Mouse (Mus musculus): ENCODE measurements around the gene Gm5965.
A peak's percentile ranks its signal among the peaks of the same experiment; 100 is the strongest.
"Not testable (repeated sequence)": the region's sequence is repeated elsewhere in the genome, so short reads cannot be mapped to it uniquely, and the experiment has no call there.

Gene Gm5965

GRCm38 (mm10) chr16:88777596-88777995 is at the start of gene Gm5965:
Gm5965 (plus strand) TSS chr16:88777896.
- DNase-seq = no peak

GRCm38 (mm10) chr16:88728812-88729275 is 48.9 kb upstream of the Gm5965 start, which contains the start of gene Krtap13-1:
Krtap13-1 (plus strand) TSS chr16:88728862.
- DNase-seq = peak; percentile 6

- no peak for DNase-seq
Measured at GRCm38 (mm10) chr16:88735391-88735790, 42.3 kb upstream of the Gm5965 start.

- DNase-seq = no peak
Measured at GRCm38 (mm10) chr16:88744750-88745340, 32.9 kb upstream of the Gm5965 start.

GRCm38 (mm10) chr16:88747943-88748342 is 29.8 kb upstream of the Gm5965 start:
- no peak for DNase-seq

- not testable (repeated sequence) for DNase-seq
Measured at GRCm38 (mm10) chr16:88751535-88751934, 26.2 kb upstream of the Gm5965 start, which contains the start of gene Krtap13. Krtap13 (minus strand) TSS chr16:88751635.

- DNase-seq = not testable (repeated sequence)
Measured at GRCm38 (mm10) chr16:88758547-88758946, 19.1 kb upstream of the Gm5965 start, which contains the start of gene 2310034C09Rik. 2310034C09Rik (plus strand) TSS chr16:88758847.

- no peak for DNase-seq
Measured at GRCm38 (mm10) chr16:88774106-88774505, 3.6 kb upstream of the Gm5965 start, which contains the start of gene 2310057N15Rik. 2310057N15Rik (minus strand) TSS chr16:88774206.

- no peak for DNase-seq
Measured at GRCm38 (mm10) chr16:88786786-88787185, 9.1 kb downstream of the Gm5965 start.

- no peak for DNase-seq
Measured at GRCm38 (mm10) chr16:88811827-88812226, 34.1 kb downstream of the Gm5965 start, which contains the start of gene Gm20741. Gm20741 (minus strand) TSS chr16:88812220.

- no peak for DNase-seq
Measured at GRCm38 (mm10) chr16:88820066-88820465, 42.4 kb downstream of the Gm5965 start, which contains the start of gene Krtap15. Krtap15 (plus strand) TSS chr16:88820215.

- no peak for DNase-seq
Measured at GRCm38 (mm10) chr16:88823736-88824135, 46.0 kb downstream of the Gm5965 start.

- DNase-seq = no peak
Measured at GRCm38 (mm10) chr16:88826095-88826652, 48.5 kb downstream of the Gm5965 start, which contains the start of gene Krtap14. Krtap14 (minus strand) TSS chr16:88826145.

GRCm38 (mm10) chr16:88826978-88827377 is 49.3 kb downstream of the Gm5965 start:
- DNase-seq = no peak
